Mouse (Mus musculus) spleen, adult 2 months (tissue): ENCODE data around the gene Tyw1. TPM values are rescaled to one million over a fixed set of nuclear protein-coding genes. Genes with fewer than 3 reads are reported as not detected.
A peak's percentile ranks its signal among the peaks of the same experiment; 100 is the strongest.

ENCODE experiments used
- DNase-seq, 2 experiments: peaks; one replicate each; pipeline versions ENCODE4 v3.0.0 to v3.0.0-alpha.2; 2012 to 2021; ENCODE audit warnings: low spot score in 2 of 2, low read depth in 1 of 2
- H3K27ac ChIP-seq: fragments of 200-500 bp; 2 replicates; pipeline ENCODE4 v1.5.1; 2012; ENCODE audit warnings: low read length, inconsistent platforms; ENCODE audit not compliant: insufficient read depth
- H3K27me3 ChIP-seq: fragments of 200-500 bp; 2 replicates; pipeline ENCODE4 v1.6.1; 2012; ENCODE audit warnings: mild to moderate bottlenecking, moderate library complexity, low read length, inconsistent platforms; ENCODE audit not compliant: control insufficient read depth, insufficient read depth
- H3K36me3 ChIP-seq: fragments of 200-500 bp; 2 replicates; pipeline ENCODE4 v1.6.1; 2012; ENCODE audit warnings: mild to moderate bottlenecking, low read length, inconsistent platforms; ENCODE audit not compliant: control insufficient read depth, insufficient read depth
- H3K4me1 ChIP-seq: fragments of 200-500 bp; 2 replicates; pipeline ENCODE4 v1.6.1; 2011; ENCODE audit warnings: inconsistent platforms; ENCODE audit not compliant: control insufficient read depth, insufficient read depth, insufficient read length
- H3K4me3 ChIP-seq: fragments of 200-500 bp; 2 replicates; pipeline ENCODE4 v1.5.1; 2011; ENCODE audit warnings: mild to moderate bottlenecking, inconsistent platforms; ENCODE audit not compliant: insufficient read depth, insufficient read length; ENCODE audit errors: extremely low read depth
- CTCF ChIP-seq: fragments of 200-500 bp; IDR thresholded peaks from 2 replicates; pipeline ENCODE4 v1.5.1; 2011; ENCODE audit warnings: mild to moderate bottlenecking, inconsistent platforms; ENCODE audit not compliant: insufficient read depth, insufficient read length, insufficient replicate concordance; ENCODE audit errors: extremely low read depth
- POLR2A ChIP-seq: fragments of 200-500 bp; IDR thresholded peaks from 2 replicates; pipeline ENCODE4 v1.6.1; 2011; ENCODE audit warnings: low read depth, low read length, inconsistent platforms
- WGBS: fragments of 180-500 bp; shearing (Covaris S2); methylation state at CpG from one replicate; pipeline ENCODE4 v1.1.7; 2018; 5-methylcytosine and 5-hydroxymethylcytosine counted together
- polyA plus RNA-seq: library from polyadenylated mRNA; depleted of rRNA; stranded (reverse); fragments of >200 nt; gene quantifications from 2 replicates; pipeline ENCODE4 v1.2.3, GENCODE M21; 2012

Gene Tyw1
- polyA plus RNA-seq, 1 experiment = 9.0 TPM

GRCm38 (mm10) chr5:130221760-130222145, 33.7 kb upstream of the Tyw1 start:
- peaks cover 4% of the 10 kb centered on the region for H3K4me1 ChIP-seq
- H3K27me3 ChIP-seq = no peaks in the 10 kb centered on the region
- H3K4me3 ChIP-seq = peak overlapping the region; percentile 88
- H3K27ac ChIP-seq = peak overlapping the region; percentile 71
- TF ChIP-seq POLR2A (no peak), CTCF (no peak)
- WGBS = under 1% methylated on average over 10 of the region's 10 CpGs
- no peaks in the 10 kb centered on the region for H3K36me3 ChIP-seq
- DNase-seq = no peak

- H3K4me3 ChIP-seq = peak overlapping the region; percentile 88
- H3K27me3 ChIP-seq = no peaks in the 10 kb centered on the region
- peak; percentile 76 to 90 for DNase-seq
- WGBS = under 1% methylated on average over 86 of the region's 88 CpGs
- H3K4me1 ChIP-seq = peaks cover 4% of the 10 kb centered on the region
- H3K27ac ChIP-seq = peak overlapping the region; percentile 71
- TF ChIP-seq CTCF (no peak), POLR2A (peak; percentile 71)
- no peaks in the 10 kb centered on the region for H3K36me3 ChIP-seq
Observed at GRCm38 (mm10) chr5:130222146-130223004, 33.0 kb upstream of the Tyw1 start.

- peaks cover 4% of the 10 kb centered on the region for H3K4me1 ChIP-seq
- no peak for DNase-seq
- H3K27ac ChIP-seq = no peak overlapping the region
- no peaks in the 10 kb centered on the region for H3K27me3 ChIP-seq
- TF ChIP-seq CTCF = no peak
- TF ChIP-seq POLR2A = no peak
- H3K36me3 ChIP-seq = peaks cover 5% of the 10 kb centered on the region
- no peak overlapping the region for H3K4me3 ChIP-seq
- 96% methylated on average over 3 of the region's 3 CpGs for WGBS
Observed at GRCm38 (mm10) chr5:130226790-130227189, 28.6 kb upstream of the Tyw1 start.

- WGBS = 34% methylated on average over 4 of the region's 4 CpGs
- Histone ChIP-seq H3K4me3 (no peak overlapping the region), H3K27me3 (no peaks in the 10 kb centered on the region), H3K36me3 (peaks cover 17% of the 10 kb centered on the region), H3K27ac (no peak overlapping the region), H3K4me1 (peaks cover 2% of the 10 kb centered on the region)
- no peak for TF ChIP-seq CTCF
- no peak for TF ChIP-seq POLR2A
- no peak for DNase-seq
Observed at GRCm38 (mm10) chr5:130228120-130228519, 27.3 kb upstream of the Tyw1 start.

GRCm38 (mm10) chr5:130236302-130236701, 19.1 kb upstream of the Tyw1 start:
- Histone ChIP-seq H3K27ac (no peak overlapping the region), H3K4me3 (no peak overlapping the region), H3K36me3 (peaks cover 67% of the 10 kb centered on the region), H3K27me3 (no peaks in the 10 kb centered on the region), H3K4me1 (no peaks in the 10 kb centered on the region)
- TF ChIP-seq POLR2A (no peak), CTCF (no peak)
- 94% methylated on average over 8 of the region's 8 CpGs for WGBS
- no peak for DNase-seq

GRCm38 (mm10) chr5:130239236-130239635, 16.2 kb upstream of the Tyw1 start:
- no peak for DNase-seq
- WGBS = 94% methylated on average over 7 of the region's 7 CpGs
- no peak for TF ChIP-seq CTCF
- TF ChIP-seq POLR2A = no peak
- Histone ChIP-seq H3K27ac (no peak overlapping the region), H3K4me3 (no peak overlapping the region), H3K36me3 (peaks cover 56% of the 10 kb centered on the region), H3K4me1 (no peaks in the 10 kb centered on the region), H3K27me3 (no peaks in the 10 kb centered on the region)

- no peak for TF ChIP-seq POLR2A
- no peak for TF ChIP-seq CTCF
Observed at GRCm38 (mm10) chr5:130239856-130240255, 15.6 kb upstream of the Tyw1 start.

More at GRCm38 (mm10) chr5:130239856-130240255, 15.6 kb upstream of the Tyw1 start:
- Histone ChIP-seq H3K27me3 (no peaks in the 10 kb centered on the region), H3K4me1 (no peaks in the 10 kb centered on the region), H3K36me3 (peaks cover 54% of the 10 kb centered on the region), H3K27ac (no peak overlapping the region), H3K4me3 (no peak overlapping the region)
- DNase-seq = no peak
- 99% methylated on average over 2 of the region's 2 CpGs for WGBS
